ENCODE assay signal across 17 mouse cellular contexts in genomic region chr1:169140056-169140455, GRCm38 (mm10).
DNase-seq lines count a peak whose midpoint lies in the region; ATAC-seq and TF ChIP-seq lines count a peak whose summit lies in the region.
"Had no signal": no experiment of that assay in that cellular context is flagged by ENCODE, and none has a peak within 500 bp of the region (broad histone marks: within the 10 kb centered on the region; RNA-seq: fewer than 3 reads in every experiment).

No protein-coding gene starts in this region.

- H3K4me1 ChIP-seq in lung, embryonic 16.5 days (replicated peaks; ENCODE audit: control insufficient read depth, insufficient read depth, low read length) = no peaks in the 10 kb centered on the region
- no peaks in the 10 kb centered on the region for H3K4me1 ChIP-seq in kidney, adult 2 months (ENCODE audit: control insufficient read depth, insufficient read depth, low read length)
- H3K4me1 ChIP-seq: embryonic facial prominence, embryonic 15.5 days; limb, embryonic 10.5 days; liver, embryonic 12.5 days; lung, embryonic 15.5 days had no signal

- H3K9me3 ChIP-seq in lung, embryonic 16.5 days (ENCODE audit: control insufficient read depth, low read length) = no peaks in the 10 kb centered on the region
- H3K9me3 ChIP-seq: embryonic facial prominence, embryonic 15.5 days; forebrain, embryonic 12.5 days; limb, embryonic 10.5 days; liver, embryonic 12.5 days; lung, embryonic 15.5 days had no signal

- H3K4me3 ChIP-seq in lung, embryonic 16.5 days (ENCODE audit: low read length) = no peak overlapping the region
- H3K4me3 ChIP-seq in kidney, adult 2 months (ENCODE audit: insufficient read depth, low read depth, low read length) = no peak overlapping the region
- H3K4me3 ChIP-seq: embryonic facial prominence, embryonic 15.5 days; forebrain, embryonic 12.5 days; heart, embryonic 13.5 days; limb, embryonic 10.5 days; liver, embryonic 12.5 days; lung, embryonic 15.5 days had no signal

- no peak for TF ChIP-seq CTCF in kidney, adult 2 months (conservative IDR thresholded peaks at IDR 0.05; ENCODE audit: insufficient read depth, insufficient read length, low read depth, low read length)

- ATAC-seq in lung, embryonic 16.5 days (ENCODE audit: low read depth) = 0 out of 2 replicates have a peak, but pooled peaks have one; percentile 38
- ATAC-seq: liver, embryonic 12.5 days had no signal

- H3K36me3 ChIP-seq in lung, embryonic 16.5 days (ENCODE audit: control insufficient read depth, insufficient read depth, low read length) = no peaks in the 10 kb centered on the region
- no peaks in the 10 kb centered on the region for H3K36me3 ChIP-seq in kidney, adult 2 months (ENCODE audit: control insufficient read depth, insufficient read depth, low read length)
- H3K36me3 ChIP-seq: embryonic facial prominence, embryonic 15.5 days; forebrain, embryonic 12.5 days; heart, embryonic 13.5 days; limb, embryonic 10.5 days; liver, embryonic 12.5 days; lung, embryonic 15.5 days had no signal

- H3K27me3 ChIP-seq in lung, embryonic 16.5 days (ENCODE audit: control insufficient read depth, insufficient read depth, low read depth, low read length) = no peaks in the 10 kb centered on the region
- no peaks in the 10 kb centered on the region for H3K27me3 ChIP-seq in kidney, adult 2 months (replicated peaks; ENCODE audit: control insufficient read depth, insufficient read depth, low read length)
- H3K27me3 ChIP-seq: embryonic facial prominence, embryonic 15.5 days; forebrain, embryonic 12.5 days; heart, embryonic 13.5 days; liver, embryonic 12.5 days; lung, embryonic 15.5 days had no signal

- 61% methylated on average over 3 of the region's 3 CpGs for WGBS in lung, embryonic 16.5 days
- 28% methylated on average over 3 of the region's 3 CpGs for WGBS in kidney, adult 2 months

- no peak overlapping the region for H3K9ac ChIP-seq in lung, embryonic 16.5 days (ENCODE audit: low read length)
- H3K9ac ChIP-seq: embryonic facial prominence, embryonic 15.5 days; forebrain, embryonic 12.5 days; heart, embryonic 13.5 days; liver, embryonic 12.5 days; lung, embryonic 15.5 days had no signal

- TF ChIP-seq POLR2A in kidney, adult 2 months (IDR thresholded peaks at IDR 0.05; ENCODE audit: low read depth, low read length) = no peak

- peak; percentile 22 for DNase-seq in adrenal gland, adult 8-10 months
- no peak for DNase-seq in adrenal gland, postnatal 25 days
- no peak for DNase-seq in lung, postnatal 25 days (ENCODE audit: low spot score)
- peak; percentile 83 for DNase-seq in kidney, adult 2 months
- DNase-seq in kidney, postnatal 36 days = peak; percentile 65 to 72
- DNase-seq in frontal cortex, postnatal 25 days (ENCODE audit: low spot score in 2 of 2) = no peak
- no peak for DNase-seq in cerebellum, postnatal 4 days (ENCODE audit: low spot score in 2 of 2)
- DNase-seq: thymus, postnatal 36 days had no signal

- H3K27ac ChIP-seq in lung, embryonic 16.5 days (ENCODE audit: low read length) = no peak overlapping the region
- 0 out of 2 replicates have a peak overlapping the region, but pooled peaks have one; percentile 11 for H3K27ac ChIP-seq in kidney, adult 2 months (ENCODE audit: insufficient read depth, low read depth, low read length)
- H3K27ac ChIP-seq: embryonic facial prominence, embryonic 15.5 days; forebrain, embryonic 12.5 days; heart, embryonic 13.5 days; kidney, postnatal 0 days; limb, embryonic 10.5 days; liver, embryonic 12.5 days; lung, embryonic 15.5 days; stomach, postnatal 0 days had no signal

- no peak overlapping the region for H3K4me2 ChIP-seq in lung, embryonic 16.5 days (ENCODE audit: low read depth, low read length)
- H3K4me2 ChIP-seq: embryonic facial prominence, embryonic 15.5 days; forebrain, embryonic 12.5 days; heart, embryonic 13.5 days; liver, embryonic 12.5 days; lung, embryonic 15.5 days had no signal

Comparison
In these comparisons a context has a peak if more than half of its experiments do, and no peak if none do; other contexts are left out.
1. DNase-seq: peak in adrenal gland, adult 8-10 months (single experiment), kidney, adult 2 months (single experiment) and kidney, postnatal 36 days (2 of 2); none in adrenal gland, postnatal 25 days (single experiment), lung, postnatal 25 days (single experiment), frontal cortex, postnatal 25 days (0 of 2) and cerebellum, postnatal 4 days (0 of 2).